Mouse (Mus musculus) lung, postnatal 0 days (tissue): ENCODE results near the gene Rcor3.

ENCODE experiments used
- CTCF ChIP-seq: IDR thresholded peaks from 2 replicates; pipeline ENCODE4 v1.5.1; 2016; ENCODE audit warnings: antibody characterized with exemption, mild to moderate bottlenecking
- EP300 ChIP-seq: IDR thresholded peaks from 2 replicates; pipeline ENCODE4 v1.6.1; 2016; ENCODE audit warnings: antibody characterized with exemption, mild to moderate bottlenecking, control low read depth

DNA sequence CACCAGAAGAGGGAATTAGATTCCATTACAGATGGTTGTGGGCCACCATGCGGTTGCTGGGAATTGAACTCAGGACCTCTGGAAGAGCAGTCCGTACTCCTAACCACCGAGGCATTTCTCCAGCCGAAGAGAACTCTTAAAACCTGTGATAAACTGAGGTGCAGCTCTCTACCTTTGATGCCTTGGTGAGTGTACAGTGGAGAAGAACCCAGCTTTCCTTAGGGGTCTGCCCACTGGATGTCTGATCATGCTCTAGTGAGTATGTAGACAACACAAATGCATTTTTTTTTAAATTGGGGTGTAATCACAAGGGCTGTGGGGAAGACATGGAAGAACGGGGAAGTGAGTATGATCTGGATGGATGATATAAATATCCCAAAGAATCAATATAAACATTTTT lies 42.2 kb downstream of the Rcor3 start:
- TF ChIP-seq EP300 = no peak
- TF ChIP-seq CTCF = no peak
